In the genomic region with DNA sequence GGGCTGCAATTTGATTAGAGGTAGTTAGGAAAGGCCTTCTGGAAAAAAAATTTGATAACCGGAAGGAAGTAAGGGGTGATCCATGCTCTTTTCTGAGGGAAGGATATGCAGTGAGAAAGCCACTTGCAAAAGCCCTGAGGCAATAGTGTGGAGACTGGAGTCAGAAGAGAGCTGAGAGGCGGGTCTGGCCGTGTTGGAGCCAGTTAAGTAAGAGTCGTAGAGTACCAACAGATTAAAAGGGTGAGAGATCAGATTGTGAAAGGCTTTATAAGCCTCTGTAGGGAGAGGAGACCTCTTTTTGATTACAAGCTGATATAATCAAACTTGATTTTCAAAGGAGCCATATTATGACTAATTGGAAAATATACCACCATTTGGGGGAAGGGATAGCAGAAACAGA, we compare ENCODE assay signal across 9 mouse cellular contexts. TPM values are rescaled to one million over a fixed set of nuclear protein-coding genes. Genes with fewer than 3 reads are reported as not detected.
A peak's percentile ranks its signal among the peaks of the same experiment; 100 is the strongest.
DNase-seq lines count a peak whose midpoint lies in the region; TF ChIP-seq lines count a peak whose summit lies in the region.
"Had no signal": no experiment of that assay in that cellular context is flagged by ENCODE, and none has a peak within 500 bp of the region (broad histone marks: within the 10 kb centered on the region; RNA-seq: fewer than 3 reads in every experiment).

No protein-coding gene starts in this region.

- H3K27me3 ChIP-seq in kidney, adult 2 months (replicated peaks; ENCODE audit: control insufficient read depth, insufficient read depth, low read length), result no peaks in the 10 kb centered on the region
- H3K27me3 ChIP-seq: liver, embryonic 13.5 days had no signal

- TF ChIP-seq POLR2A in kidney, adult 2 months (IDR thresholded peaks at IDR 0.05; ENCODE audit: low read depth, low read length), result no peak
- TF ChIP-seq POLR2A in bone marrow, adult 2 months (IDR thresholded peaks at IDR 0.05; ENCODE audit: borderline replicate concordance, control insufficient read depth, low read depth, low read length), result no peak

- H3K4me3 ChIP-seq in kidney, adult 2 months (ENCODE audit: insufficient read depth, low read depth, low read length), result no peak overlapping the region
- peak overlapping the region; percentile 25 for H3K4me3 ChIP-seq in bone marrow, adult 2 months (replicated peaks; ENCODE audit: control insufficient read depth, low read depth, low read length)

- H3K4me1 ChIP-seq in kidney, adult 2 months (ENCODE audit: control insufficient read depth, insufficient read depth, low read length), result peaks cover 5% of the 10 kb centered on the region; the same call in 1 of the 2 replicates
- H3K4me1 ChIP-seq in bone marrow, adult 2 months (ENCODE audit: control insufficient read depth, insufficient read depth, low read length), result peaks cover 1% of the 10 kb centered on the region; the same call in 1 of the 2 replicates

- DNase-seq in kidney, adult 2 months, result peak; percentile 10
- no peak for DNase-seq in kidney, adult 11 months
- DNase-seq in 416B (ENCODE audit: low read depth), result peak; percentile 60
- peak; percentile 49 for DNase-seq in lung, postnatal 25 days (ENCODE audit: low spot score)
- DNase-seq in cerebellum, adult 9-10 months, result no peak
- DNase-seq in ovary, adult 18-20 months (ENCODE audit: low spot score), result no peak
- DNase-seq: cerebellum, postnatal 25 days; liver, embryonic 13.5 days had no signal

- no peak for TF ChIP-seq CTCF in kidney, adult 2 months (conservative IDR thresholded peaks at IDR 0.05; ENCODE audit: insufficient read depth, insufficient read length, low read depth, low read length)
- no peak for TF ChIP-seq CTCF in bone marrow, adult 2 months (IDR thresholded peaks at IDR 0.05; ENCODE audit: control insufficient read depth, insufficient read depth, low read length)

- no peaks in the 10 kb centered on the region for H3K36me3 ChIP-seq in kidney, adult 2 months (ENCODE audit: control insufficient read depth, insufficient read depth, low read length)
- H3K36me3 ChIP-seq: liver, embryonic 13.5 days had no signal

- WGBS in kidney, adult 2 months, result 57% methylated on average over 4 of the region's 4 CpGs
- 34% methylated on average over 4 of the region's 4 CpGs for WGBS in bone marrow, adult 2 months

- no peak overlapping the region for H3K27ac ChIP-seq in kidney, adult 2 months (ENCODE audit: insufficient read depth, low read depth, low read length)
- no peak overlapping the region for H3K27ac ChIP-seq in bone marrow, adult 2 months (ENCODE audit: control insufficient read depth, insufficient read depth, low read depth, low read length, poor library complexity)
- H3K27ac ChIP-seq: liver, embryonic 13.5 days had no signal

RNA-seq across cellular contexts. Expression of a gene that starts 1.7 kb away (rescaled TPM):
- 2.2 and 2.4 TPM in 2 replicates for polyA plus RNA-seq in kidney, adult 2 months (2012; rRNA removed)
- 9.2 and 27.6 TPM in 2 replicates for polyA plus RNA-seq in bone marrow, adult 2 months (2011; ENCODE audit: insufficient read depth, insufficient read length, low replicate concordance, missing spikeins)

Comparison
In these comparisons a context has a peak if more than half of its experiments do, and no peak if none do; other contexts are left out.
1. DNase-seq: peak in kidney, adult 2 months (single experiment), 416B (single experiment) and lung, postnatal 25 days (single experiment); none in kidney, adult 11 months (single experiment), cerebellum, adult 9-10 months (single experiment) and ovary, adult 18-20 months (single experiment).